Mouse (Mus musculus): ENCODE measurements around the gene Dcaf10. TPM values are rescaled to one million over a fixed set of nuclear protein-coding genes. Genes with fewer than 3 reads are reported as not detected.
A peak's percentile ranks its signal among the peaks of the same experiment; 100 is the strongest.

The Dcaf10 gene
- polyA plus RNA-seq, 1 experiment from 2014 or later: 14.1 TPM

DNA sequence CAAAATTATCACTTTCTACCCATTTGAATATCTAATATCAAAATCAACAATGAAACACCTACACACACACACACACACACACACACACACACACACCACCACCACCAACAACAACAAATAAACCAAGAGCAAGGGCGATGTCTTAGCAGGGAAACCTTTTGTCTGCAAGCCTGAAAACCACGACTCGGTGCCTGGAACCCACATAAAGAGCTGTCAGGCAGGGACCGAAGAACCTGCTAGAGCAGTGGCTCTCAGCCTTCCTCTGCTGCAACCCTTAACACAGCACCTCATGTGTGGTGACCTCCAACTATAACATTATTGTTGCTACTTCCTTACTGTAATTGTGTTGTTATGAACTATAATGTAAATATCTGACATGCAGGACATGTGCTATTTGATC is 60.4 kb downstream of the Dcaf10 start:
- no peak for DNase-seq (ENCODE audit: low spot score)
- 94% methylated on average over 4 of the region's 4 CpGs for WGBS
- peaks cover 13% of the 10 kb centered on the region for H3K36me3 ChIP-seq (ENCODE audit: control insufficient read depth, insufficient read depth, low read length)
- H3K27ac ChIP-seq (ENCODE audit: low read depth, low read length): no peak overlapping the region
- no peak overlapping the region for H3K4me2 ChIP-seq (ENCODE audit: low read depth)
- H3K27me3 ChIP-seq (ENCODE audit: control insufficient read depth, insufficient read depth, low read length): no peaks in the 10 kb centered on the region
- no peaks in the 10 kb centered on the region for H3K9me3 ChIP-seq (ENCODE audit: control insufficient read depth, low read length)
- no peak overlapping the region for H3K9ac ChIP-seq (ENCODE audit: low read length)
- no peak for ATAC-seq (ENCODE audit: insufficient read depth, low FRiP score, low TSS enrichment)
- peaks cover 10% of the 10 kb centered on the region for H3K4me1 ChIP-seq (ENCODE audit: control insufficient read depth, insufficient read depth, low read length)
- no peak overlapping the region for H3K4me3 ChIP-seq (ENCODE audit: low read depth, low read length)

DNA sequence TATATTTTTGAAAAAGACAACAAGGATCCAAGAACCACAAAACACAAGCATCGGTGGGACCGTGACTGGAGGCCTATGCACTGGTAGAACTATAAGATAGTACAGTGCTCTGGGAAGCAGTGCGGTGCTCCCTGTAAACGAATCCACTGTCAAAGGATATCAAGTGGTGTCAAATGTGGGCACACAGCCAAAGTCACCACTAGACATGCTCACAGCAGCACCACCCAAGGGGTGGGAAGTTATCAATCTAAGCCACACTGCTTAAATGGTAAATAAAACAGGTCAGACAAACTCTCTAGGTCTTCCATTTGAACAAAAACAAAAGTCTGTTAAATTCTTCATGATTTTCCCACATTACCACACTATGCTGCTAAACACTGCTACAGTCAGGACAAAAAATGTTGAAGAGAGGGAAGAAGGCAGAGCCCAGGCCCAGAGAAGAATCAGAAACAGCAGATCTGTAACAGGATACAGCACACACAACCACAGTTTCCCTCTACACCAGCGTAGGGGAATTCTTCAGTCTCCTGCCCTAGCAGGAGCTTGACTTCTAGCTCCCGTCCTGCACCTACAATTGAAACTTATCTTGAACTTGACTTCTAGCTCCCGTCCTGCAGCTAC is 61.1 kb downstream of the Dcaf10 start:
- Histone ChIP-seq H3K9me3 (ENCODE audit: control insufficient read depth, low read length) (no peaks in the 10 kb centered on the region), H3K9ac (ENCODE audit: low read length) (no peak overlapping the region), H3K36me3 (ENCODE audit: control insufficient read depth, insufficient read depth, low read length) (peaks cover 13% of the 10 kb centered on the region), H3K4me2 (ENCODE audit: low read depth) (no peak overlapping the region), H3K27me3 (ENCODE audit: control insufficient read depth, insufficient read depth, low read length) (no peaks in the 10 kb centered on the region), H3K4me3 (ENCODE audit: low read depth, low read length) (no peak overlapping the region), H3K4me1 (ENCODE audit: control insufficient read depth, insufficient read depth, low read length) (peaks cover 14% of the 10 kb centered on the region), H3K27ac (ENCODE audit: low read depth, low read length) (no peak overlapping the region)
- ATAC-seq (ENCODE audit: insufficient read depth, low FRiP score, low TSS enrichment) (no peak), DNase-seq (ENCODE audit: low spot score) (no peak)
- WGBS: 91% methylated on average over 7 of the region's 7 CpGs

DNA sequence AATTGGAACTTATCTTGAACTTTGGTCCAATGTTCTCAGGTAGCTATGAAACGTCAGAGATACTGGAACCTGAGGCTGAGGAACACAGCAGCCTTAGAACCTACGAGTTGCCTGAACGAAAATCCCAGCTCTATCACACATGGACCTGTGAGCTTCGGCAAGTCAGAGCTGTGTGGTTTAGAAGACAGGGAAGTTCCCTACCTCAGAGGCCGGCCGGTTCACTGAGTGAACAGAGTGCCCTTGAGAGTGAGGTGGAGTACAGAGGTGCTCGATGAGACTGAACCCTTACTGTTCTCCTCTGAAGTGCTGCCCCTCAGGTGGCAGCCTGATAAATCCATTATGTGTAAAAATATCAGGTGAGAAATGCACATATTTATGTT is 61.6 kb downstream of the Dcaf10 start:
- Histone ChIP-seq H3K9me3 (ENCODE audit: control insufficient read depth, low read length) (no peaks in the 10 kb centered on the region), H3K27ac (ENCODE audit: low read depth, low read length) (no peak overlapping the region), H3K4me3 (ENCODE audit: low read depth, low read length) (no peak overlapping the region), H3K4me2 (ENCODE audit: low read depth) (no peak overlapping the region), H3K27me3 (ENCODE audit: control insufficient read depth, insufficient read depth, low read length) (no peaks in the 10 kb centered on the region), H3K4me1 (ENCODE audit: control insufficient read depth, insufficient read depth, low read length) (peaks cover 14% of the 10 kb centered on the region), H3K36me3 (ENCODE audit: control insufficient read depth, insufficient read depth, low read length) (peaks cover 13% of the 10 kb centered on the region), H3K9ac (ENCODE audit: low read length) (no peak overlapping the region)
- WGBS: 90% methylated on average over 7 of the region's 7 CpGs
- ATAC-seq (ENCODE audit: insufficient read depth, low FRiP score, low TSS enrichment) (no peak), DNase-seq (ENCODE audit: low spot score) (no peak)

DNA sequence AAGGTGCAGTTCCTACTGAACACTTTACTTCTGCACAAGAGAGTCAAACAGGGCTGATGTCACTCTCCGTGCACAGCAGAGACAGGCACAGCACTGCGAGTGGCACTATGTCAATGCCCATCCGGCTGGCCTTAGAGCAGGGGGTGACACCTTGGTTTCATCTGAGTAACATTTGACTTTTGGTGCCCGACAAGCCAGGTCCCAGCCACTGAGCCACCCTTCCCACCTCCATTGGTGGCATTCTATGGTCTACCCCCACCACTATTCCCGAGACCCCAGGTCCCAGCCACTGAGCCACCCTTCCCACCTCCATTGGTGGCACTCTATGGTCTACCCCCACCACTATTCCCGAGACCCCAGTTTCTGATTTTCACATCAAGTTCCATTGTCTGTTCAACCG is 62.2 kb downstream of the Dcaf10 start:
- H3K4me2 ChIP-seq (ENCODE audit: low read depth): no peak overlapping the region
- no peaks in the 10 kb centered on the region for H3K27me3 ChIP-seq (ENCODE audit: control insufficient read depth, insufficient read depth, low read length)
- peaks cover 15% of the 10 kb centered on the region for H3K4me1 ChIP-seq (ENCODE audit: control insufficient read depth, insufficient read depth, low read length)
- no peak overlapping the region for H3K9ac ChIP-seq (ENCODE audit: low read length)
- no peaks in the 10 kb centered on the region for H3K9me3 ChIP-seq (ENCODE audit: control insufficient read depth, low read length)
- no peak overlapping the region for H3K4me3 ChIP-seq (ENCODE audit: low read depth, low read length)
- no peak for ATAC-seq (ENCODE audit: insufficient read depth, low FRiP score, low TSS enrichment)
- no peak for DNase-seq (ENCODE audit: low spot score)
- peaks cover 10% of the 10 kb centered on the region for H3K36me3 ChIP-seq (ENCODE audit: control insufficient read depth, insufficient read depth, low read length)
- H3K27ac ChIP-seq (ENCODE audit: low read depth, low read length): no peak overlapping the region
- 94% methylated on average over 7 of the region's 7 CpGs for WGBS

DNA sequence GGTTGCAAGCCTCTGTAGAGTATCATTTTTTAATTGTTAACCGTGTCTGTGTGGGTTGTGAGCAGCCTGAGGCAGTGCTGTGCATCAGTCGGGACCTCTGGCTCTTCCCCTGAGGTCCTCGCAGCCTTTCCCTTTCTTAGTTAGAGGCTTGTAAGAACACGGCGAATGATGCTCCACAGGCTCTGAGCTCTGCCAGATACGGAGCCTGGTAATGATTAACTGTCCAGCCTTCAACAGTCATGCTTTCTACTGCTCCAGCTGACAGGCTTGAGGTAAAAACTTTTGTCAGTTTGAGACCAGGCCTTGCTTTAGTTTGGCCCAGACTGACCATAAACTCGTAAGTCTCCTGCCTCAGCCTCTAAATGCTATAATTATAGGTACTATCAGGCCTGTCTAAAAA is 63.4 kb downstream of the Dcaf10 start:
- DNase-seq (ENCODE audit: low spot score) (no peak), ATAC-seq (ENCODE audit: insufficient read depth, low FRiP score, low TSS enrichment) (no peak)
- peaks cover 18% of the 10 kb centered on the region for H3K4me1 ChIP-seq (ENCODE audit: control insufficient read depth, insufficient read depth, low read length)
- no peaks in the 10 kb centered on the region for H3K9me3 ChIP-seq (ENCODE audit: control insufficient read depth, low read length)
- no peaks in the 10 kb centered on the region for H3K27me3 ChIP-seq (ENCODE audit: control insufficient read depth, insufficient read depth, low read length)
- H3K4me3 ChIP-seq (ENCODE audit: low read depth, low read length): no peak overlapping the region
- H3K36me3 ChIP-seq (ENCODE audit: control insufficient read depth, insufficient read depth, low read length): peaks cover 5% of the 10 kb centered on the region; the same call in 1 of the 2 replicates
- no peak overlapping the region for H3K4me2 ChIP-seq (ENCODE audit: low read depth)
- H3K27ac ChIP-seq (ENCODE audit: low read depth, low read length): no peak overlapping the region
- H3K9ac ChIP-seq (ENCODE audit: low read length): no peak overlapping the region
- 66% methylated on average over 7 of the region's 7 CpGs for WGBS

DNA sequence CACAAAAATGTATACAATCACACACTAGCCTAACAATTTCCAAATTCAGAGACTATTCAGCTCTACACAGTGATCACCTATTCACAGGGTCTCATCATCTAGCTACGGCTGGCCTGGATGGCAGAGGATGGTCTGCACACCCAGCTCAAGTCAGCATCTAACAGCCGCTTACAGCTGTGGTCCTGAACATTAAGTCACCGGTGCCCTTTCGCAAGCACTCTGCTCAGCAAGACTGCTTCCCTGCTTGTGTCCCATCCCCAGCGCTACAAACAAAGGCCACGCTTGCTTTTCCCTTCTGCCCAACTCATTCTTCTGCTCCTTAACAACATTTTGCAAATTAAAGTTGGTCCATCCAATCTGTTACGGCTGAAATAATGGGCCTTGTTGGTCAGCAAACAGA is 64.5 kb downstream of the Dcaf10 start:
- H3K36me3 ChIP-seq (ENCODE audit: control insufficient read depth, insufficient read depth, low read length): peaks cover 4% of the 10 kb centered on the region; the same call in 1 of the 2 replicates
- peak overlapping the region; percentile 16; the same call in 1 of the 2 replicates for H3K4me3 ChIP-seq (ENCODE audit: low read depth, low read length)
- H3K27ac ChIP-seq (ENCODE audit: low read depth, low read length): no peak overlapping the region
- peaks cover 18% of the 10 kb centered on the region for H3K4me1 ChIP-seq (ENCODE audit: control insufficient read depth, insufficient read depth, low read length)
- DNase-seq (ENCODE audit: low spot score): no peak
- 0 out of 2 replicates have a peak overlapping the region, but pooled peaks have one; percentile 10 for H3K9ac ChIP-seq (ENCODE audit: low read length)
- no peak for ATAC-seq (ENCODE audit: insufficient read depth, low FRiP score, low TSS enrichment)
- WGBS: 69% methylated on average over 7 of the region's 7 CpGs
- H3K27me3 ChIP-seq (ENCODE audit: control insufficient read depth, insufficient read depth, low read length): no peaks in the 10 kb centered on the region
- peak overlapping the region; percentile 74 for H3K4me2 ChIP-seq (ENCODE audit: low read depth)
- no peaks in the 10 kb centered on the region for H3K9me3 ChIP-seq (ENCODE audit: control insufficient read depth, low read length)

DNA sequence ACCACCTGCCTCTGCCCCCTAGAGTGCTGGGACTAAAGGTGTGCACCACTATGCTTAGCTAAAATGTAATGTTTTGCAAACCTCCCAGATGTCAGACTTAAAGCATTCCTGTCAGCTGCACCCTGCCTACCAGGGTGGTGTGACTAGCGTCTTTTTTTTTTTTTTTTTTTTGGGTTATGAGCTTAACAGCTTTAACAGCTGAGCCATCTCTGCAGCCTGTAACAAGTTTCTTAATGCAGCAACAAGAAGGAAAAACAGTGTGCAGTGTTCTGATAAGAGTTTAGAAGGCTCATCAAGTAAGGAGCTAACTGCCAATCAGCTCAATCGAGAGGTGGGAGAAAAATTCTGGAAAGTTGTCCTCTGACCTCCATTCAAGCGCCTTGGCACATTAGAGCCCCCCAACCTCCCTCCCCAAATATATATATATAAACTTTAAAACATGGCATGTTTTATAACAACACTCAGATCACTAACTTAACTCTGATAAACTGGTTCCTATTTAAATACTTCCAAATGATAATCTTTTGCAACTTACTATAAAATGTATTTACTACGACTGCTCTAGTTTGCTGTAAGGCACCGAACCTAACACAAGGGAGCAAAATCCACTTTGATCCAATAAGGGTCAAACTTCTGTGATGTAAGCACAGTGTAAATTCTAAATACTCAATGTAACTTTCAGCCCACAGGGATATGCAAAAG is 65.3 kb downstream of the Dcaf10 start:
- Histone ChIP-seq H3K27ac (ENCODE audit: low read depth, low read length) (no peak overlapping the region), H3K4me3 (ENCODE audit: low read depth, low read length) (peak overlapping the region; percentile 96), H3K9ac (ENCODE audit: low read length) (peak overlapping the region; percentile 96; the same call in 1 of the 2 replicates), H3K4me2 (ENCODE audit: low read depth) (peak overlapping the region; percentile 74), H3K9me3 (ENCODE audit: control insufficient read depth, low read length) (no peaks in the 10 kb centered on the region), H3K36me3 (ENCODE audit: control insufficient read depth, insufficient read depth, low read length) (peaks cover 4% of the 10 kb centered on the region; the same call in 1 of the 2 replicates), H3K4me1 (ENCODE audit: control insufficient read depth, insufficient read depth, low read length) (peaks cover 18% of the 10 kb centered on the region), H3K27me3 (ENCODE audit: control insufficient read depth, insufficient read depth, low read length) (no peaks in the 10 kb centered on the region)
- ATAC-seq (ENCODE audit: insufficient read depth, low FRiP score, low TSS enrichment) (no peak), DNase-seq (ENCODE audit: low spot score) (no peak)
- WGBS: 59% methylated on average over 5 of the region's 5 CpGs

DNA sequence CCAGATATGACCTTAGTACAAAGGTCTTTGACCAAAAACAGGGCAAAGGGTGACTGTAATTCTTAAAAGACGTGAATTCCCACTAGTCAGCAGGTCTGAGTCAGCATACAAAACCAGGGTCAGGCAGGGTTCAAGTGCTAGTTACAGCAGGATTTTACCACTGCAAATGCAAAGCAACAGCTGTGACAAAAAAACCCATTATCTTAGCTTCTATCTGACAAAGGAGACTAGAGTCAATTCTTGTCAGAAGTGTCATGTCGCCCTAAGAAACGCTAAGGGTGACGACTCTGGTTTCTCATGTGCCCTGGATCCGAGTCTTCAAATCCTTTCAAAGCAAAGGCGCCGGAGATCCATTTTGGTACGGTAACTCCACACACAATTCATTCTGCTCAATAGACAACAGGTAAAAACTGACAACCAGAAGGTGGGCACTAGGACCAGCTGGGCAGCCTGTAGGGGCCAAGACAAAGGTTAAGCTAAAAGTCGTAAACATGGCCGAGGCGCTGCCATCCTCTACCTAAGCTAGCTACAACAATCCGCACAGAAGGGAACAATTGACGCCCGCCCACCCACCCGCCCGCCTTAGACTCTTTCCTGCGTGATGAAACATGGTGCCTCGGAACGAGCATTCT is 65.9 kb downstream of the Dcaf10 start:
- DNase-seq (ENCODE audit: low spot score): peak; percentile 38

More for the DNA sequence above, 65.9 kb downstream of the Dcaf10 start:
- peak overlapping the region; percentile 96 for H3K4me3 ChIP-seq (ENCODE audit: low read depth, low read length)
- H3K9me3 ChIP-seq (ENCODE audit: control insufficient read depth, low read length): no peaks in the 10 kb centered on the region
- H3K4me1 ChIP-seq (ENCODE audit: control insufficient read depth, insufficient read depth, low read length): peaks cover 18% of the 10 kb centered on the region
- no peak for ATAC-seq (ENCODE audit: insufficient read depth, low FRiP score, low TSS enrichment)
- H3K27ac ChIP-seq (ENCODE audit: low read depth, low read length): peak overlapping the region; percentile 93
- H3K4me2 ChIP-seq (ENCODE audit: low read depth): peak overlapping the region; percentile 74
- no peaks in the 10 kb centered on the region for H3K27me3 ChIP-seq (ENCODE audit: control insufficient read depth, insufficient read depth, low read length)
- 2% methylated on average over 19 of the region's 19 CpGs for WGBS
- peaks cover under 1% of the 10 kb centered on the region; the same call in 1 of the 2 replicates for H3K36me3 ChIP-seq (ENCODE audit: control insufficient read depth, insufficient read depth, low read length)
- H3K9ac ChIP-seq (ENCODE audit: low read length): peak overlapping the region; percentile 96
